Mouse (Mus musculus) small intestine, adult 2 months (tissue): Measurements from ENCODE around the gene Nrg3.

Experiments
- CTCF ChIP-seq: fragments of 200-500 bp; IDR thresholded peaks from 2 replicates; pipeline ENCODE4 v1.5.1; 2012; ENCODE audit warnings: low read depth, mild to moderate bottlenecking, control low read depth, inconsistent platforms, low read length, moderate library complexity, mixed read lengths; ENCODE audit not compliant: insufficient replicate concordance, insufficient read length; ENCODE audit errors: extremely low read depth
- POLR2A ChIP-seq: fragments of 200-500 bp; IDR thresholded peaks from 2 replicates; pipeline ENCODE4 v1.6.1; 2012; ENCODE audit warnings: low read depth, mild to moderate bottlenecking, control low read depth, inconsistent platforms, low read length, moderate library complexity

DNA sequence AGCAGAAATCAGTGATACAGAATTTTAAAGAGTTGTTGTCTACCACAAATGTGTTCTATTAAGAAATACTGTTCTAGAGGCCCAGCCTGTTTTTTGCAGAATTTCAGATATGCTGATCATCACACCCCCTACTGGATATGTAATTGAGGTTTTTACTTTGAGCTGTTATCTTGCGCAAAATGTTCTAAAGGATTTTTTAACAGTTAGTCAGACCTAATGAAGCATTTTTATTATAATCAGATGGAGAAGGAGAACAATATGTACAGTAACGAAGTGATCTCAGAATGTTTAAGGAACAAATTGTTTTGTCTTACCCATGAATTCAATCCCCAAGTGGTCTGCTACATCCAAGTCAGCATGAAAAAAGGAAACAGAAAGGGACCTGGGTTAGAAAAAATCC lies 963.9 kb downstream of the Nrg3 start:
- TF ChIP-seq CTCF: no peak
- TF ChIP-seq POLR2A: no peak
